Mouse (Mus musculus) left cerebral cortex, postnatal 14 days (tissue): ENCODE data around the gene Raet1e. TPM values are rescaled to one million over a fixed set of nuclear protein-coding genes. Genes with fewer than 3 reads are reported as not detected.
"Not testable (repeated sequence)": the region's sequence is repeated elsewhere in the genome, so short reads cannot be mapped to it uniquely, and the experiment has no call there.

Source experiments
- DNase-seq, 2 experiments: peaks; one replicate each; pipeline ENCODE4 v3.0.0; 2021 to 2022; ENCODE audit warnings: low spot score in 2 of 2, mixed read lengths in 1 of 2
- intact Hi-C: fragments of 180-260 bp; cut with DNase I; formaldehyde crosslinking; loops from one replicate; pipeline ENCODE4 v1.15.1; 2025
- total RNA-seq, 2 experiments: library from RNA; stranded (reverse); gene quantifications; 2 replicates each; pipeline ENCODE4 v1.2.3; 2021

The Raet1e gene
- total RNA-seq, 2 experiments from 2014 or later = not detected

- intact Hi-C loops = loop anchor here (5.0 kb wide), 1 partner anchor 126 kb away; no protein-coding TSS in a partner anchor
- DNase-seq = not testable (repeated sequence)
Measured at GRCm38 (mm10) chr10:22163279-22163678, 4.9 kb downstream of the Raet1e start.

GRCm38 (mm10) chr10:22163705-22164583 lies 5.6 kb downstream of the Raet1e start:
- intact Hi-C loops = loop anchor here (5.0 kb wide), 1 partner anchor 127 kb away; no protein-coding TSS in a partner anchor
- peak; percentile 61 to 78 for DNase-seq

GRCm38 (mm10) chr10:22165328-22166003 lies 7.1 kb downstream of the Raet1e start:
- intact Hi-C loops, DNase-seq: not testable (repeated sequence)

- DNase-seq, intact Hi-C loops: not testable (repeated sequence)
Measured at GRCm38 (mm10) chr10:22166025-22166424, 7.7 kb downstream of the Raet1e start.

DNA sequence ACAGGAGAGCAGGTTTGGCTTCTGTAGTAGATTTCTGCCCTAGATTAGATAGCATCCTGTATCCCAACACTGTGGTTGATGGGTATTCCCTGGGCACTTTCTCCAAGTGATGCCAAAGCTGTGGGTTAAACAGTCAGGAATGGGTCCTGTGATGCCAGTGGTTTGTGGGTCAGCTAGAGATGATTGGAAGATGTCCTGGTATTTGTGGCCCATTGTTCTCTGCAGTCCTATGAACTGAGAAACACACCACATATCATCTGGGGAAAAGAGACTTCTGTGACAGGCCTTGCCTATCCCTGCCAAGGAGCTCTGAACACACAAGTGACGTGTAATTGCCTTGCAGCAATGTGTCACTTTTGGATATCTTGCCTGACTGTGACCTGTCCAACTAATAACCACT lies 8.7 kb downstream of the Raet1e start:
- intact Hi-C loops, DNase-seq: not testable (repeated sequence)

- intact Hi-C loops, DNase-seq: not testable (repeated sequence)
Measured at GRCm38 (mm10) chr10:22169116-22169515, 10.7 kb downstream of the Raet1e start.

DNA sequence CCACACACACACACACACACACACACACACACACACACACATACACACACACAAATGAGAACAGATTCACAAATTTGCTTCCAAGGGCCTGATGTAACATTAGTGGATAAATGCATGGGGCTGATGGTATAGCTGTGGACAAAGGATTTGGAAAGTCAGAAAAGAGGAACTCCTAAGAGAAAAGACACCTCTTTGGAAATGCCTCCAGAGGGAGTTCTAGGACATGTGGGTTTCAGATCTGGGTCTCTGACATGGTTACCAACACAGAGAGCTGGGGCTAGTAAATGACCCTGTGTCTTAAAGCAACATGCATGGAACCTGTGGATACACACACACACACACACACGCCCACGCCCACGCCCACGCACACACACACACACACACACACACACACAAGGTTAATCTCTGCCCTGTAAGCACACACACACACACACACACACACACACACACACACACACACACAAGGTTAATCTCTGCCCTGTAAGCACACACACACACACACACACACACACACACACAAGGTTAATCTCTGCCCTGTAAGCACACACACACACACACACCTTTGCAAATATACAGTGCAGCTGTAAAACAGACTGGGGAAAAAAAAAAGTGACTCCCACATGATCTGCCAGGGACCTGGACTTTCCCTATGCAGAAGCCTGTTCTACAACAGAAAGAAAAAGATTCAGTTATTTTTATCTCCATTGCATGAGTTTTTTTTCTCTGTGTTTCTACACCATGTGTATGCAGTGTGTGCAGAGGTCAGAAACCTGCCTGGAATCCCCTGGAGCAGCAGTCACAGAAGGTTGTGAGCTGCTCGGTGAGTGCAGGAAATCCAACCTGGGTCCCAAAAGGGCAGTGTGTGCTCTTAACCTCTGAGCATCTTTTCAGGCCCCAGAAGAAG lies 14.3 kb downstream of the Raet1e start:
- DNase-seq, intact Hi-C loops: not testable (repeated sequence)

GRCm38 (mm10) chr10:22173335-22174189 lies 15.2 kb downstream of the Raet1e start:
- DNase-seq, intact Hi-C loops: not testable (repeated sequence)

DNA sequence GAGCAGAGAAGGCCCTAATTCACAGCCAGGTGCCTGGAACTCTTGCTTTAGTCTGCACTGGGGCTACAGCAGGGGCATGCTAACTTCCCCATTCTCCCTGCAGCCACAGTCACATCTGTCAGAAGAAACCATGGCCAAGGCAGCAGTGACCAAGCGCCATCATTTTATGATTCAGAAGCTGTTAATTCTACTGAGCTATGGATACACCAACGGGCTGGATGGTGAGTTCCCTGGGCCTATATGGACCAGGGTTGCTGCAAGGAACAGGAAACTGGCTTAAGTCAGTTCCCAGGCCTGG lies 15.8 kb downstream of the Raet1e start:
- DNase-seq, intact Hi-C loops: not testable (repeated sequence)

GRCm38 (mm10) chr10:22176515-22176914 lies 18.1 kb downstream of the Raet1e start:
- intact Hi-C loops, DNase-seq: not testable (repeated sequence)

DNA sequence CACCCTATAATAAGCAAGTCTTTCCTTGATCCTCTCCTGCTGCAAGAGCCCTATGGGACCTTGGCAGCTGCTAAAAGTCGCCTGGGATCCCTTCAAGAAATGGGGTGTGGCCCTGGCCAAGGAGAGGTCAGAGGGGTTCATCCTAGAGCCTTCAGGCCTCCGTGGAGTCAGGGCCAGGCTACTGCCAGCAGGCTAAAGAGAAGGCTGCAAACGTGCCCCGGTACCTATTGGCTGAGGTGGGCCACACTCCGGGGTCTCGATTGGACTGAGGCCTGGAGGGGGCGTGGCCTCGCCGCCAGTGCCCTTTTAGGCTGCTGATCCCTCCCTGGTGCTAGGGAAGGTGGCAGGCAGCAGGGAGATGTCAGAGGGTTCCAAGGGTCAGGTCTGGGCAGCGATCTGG lies 32.7 kb downstream of the Raet1e start:
- intact Hi-C loops, DNase-seq: not testable (repeated sequence)

DNA sequence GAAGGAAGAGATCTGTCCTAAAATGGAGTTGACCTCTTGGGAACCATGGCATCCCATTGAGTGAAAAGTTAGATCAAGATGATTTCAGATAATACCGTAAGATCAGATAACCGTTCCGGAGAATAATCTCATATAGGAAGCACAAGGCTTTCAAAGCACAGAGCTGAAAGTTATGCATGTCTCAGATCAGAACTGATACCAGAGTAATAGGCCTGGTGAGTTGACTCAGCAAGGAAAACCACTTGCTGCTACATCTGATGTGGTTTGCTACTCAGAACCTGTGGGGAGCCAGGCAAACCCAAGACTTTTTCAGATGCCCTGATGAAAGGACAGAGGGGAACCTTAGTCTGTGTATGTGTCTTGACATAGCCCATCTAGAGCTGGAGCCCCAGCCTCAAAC lies 43.0 kb downstream of the Raet1e start:
- intact Hi-C loops, DNase-seq: not testable (repeated sequence)

- DNase-seq, intact Hi-C loops: not testable (repeated sequence)
Measured at GRCm38 (mm10) chr10:22202784-22203583, 44.6 kb downstream of the Raet1e start.

DNA sequence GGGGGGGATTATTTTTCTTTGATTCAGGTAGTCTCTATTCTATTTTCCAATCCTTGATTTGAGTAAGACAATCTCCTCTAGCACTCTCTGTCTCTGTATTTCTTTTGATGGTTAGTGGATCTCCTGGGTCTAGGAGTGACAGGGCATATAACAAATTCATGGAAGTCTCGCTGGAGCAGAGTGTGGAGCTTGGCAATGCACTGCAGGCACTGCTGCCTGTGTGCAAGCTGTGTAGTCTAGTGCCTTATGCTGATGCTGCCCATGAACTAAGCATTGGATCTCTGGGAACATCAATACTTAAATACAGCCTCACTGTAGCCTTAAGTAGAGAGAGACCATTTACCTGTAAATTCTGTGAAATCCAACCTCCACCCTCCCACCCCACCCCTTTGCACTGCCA lies 48.1 kb downstream of the Raet1e start:
- DNase-seq, intact Hi-C loops: not testable (repeated sequence)

- intact Hi-C loops = not testable (repeated sequence)
- DNase-seq = peak; percentile 17 to 26
Measured at GRCm38 (mm10) chr10:22212012-22212696, 53.8 kb downstream of the Raet1e start.

DNA sequence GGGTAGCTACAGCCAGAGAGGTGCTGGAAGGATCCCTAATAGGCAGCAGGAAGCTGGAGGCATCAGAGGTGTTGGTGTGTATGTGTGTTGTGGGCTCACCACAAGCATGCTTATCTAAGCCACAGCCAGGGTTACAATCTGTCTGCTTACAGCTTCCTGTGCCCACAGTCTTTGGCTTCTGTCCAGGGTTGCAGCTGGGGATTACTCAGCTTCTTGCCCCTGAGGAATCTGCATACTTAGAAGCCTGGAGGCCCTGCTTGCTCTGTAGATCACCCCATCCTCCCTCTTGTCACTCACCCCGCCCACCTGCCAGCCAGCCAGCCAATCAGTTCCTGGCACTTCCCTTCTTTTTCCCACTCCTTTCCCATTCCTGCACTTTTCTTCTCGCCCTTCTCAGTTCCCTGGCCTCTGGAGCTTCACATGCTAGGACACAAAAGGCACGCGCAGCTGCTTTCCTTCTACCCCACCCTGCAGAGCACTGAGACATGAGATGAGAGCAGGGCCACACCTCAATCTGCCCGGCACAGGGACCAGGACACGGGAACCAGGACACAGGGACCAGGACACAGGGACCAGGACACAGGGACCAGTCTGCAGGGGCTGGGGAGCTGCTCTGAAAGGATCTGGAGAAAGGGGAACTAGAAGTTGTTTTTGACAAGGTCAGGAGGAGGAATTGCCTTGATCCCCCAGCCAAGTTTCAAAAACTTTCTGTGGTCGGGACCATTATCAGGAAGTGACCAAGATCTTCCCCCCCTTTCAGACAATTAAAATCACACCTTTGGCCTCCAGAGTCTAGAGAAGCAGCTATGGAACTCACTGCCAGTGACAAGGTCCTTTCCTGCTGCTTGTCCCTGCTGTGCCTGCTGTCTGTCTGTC lies 65.3 kb downstream of the Raet1e start:
- DNase-seq = peak in 1 of 2 experiments; percentile 13
- intact Hi-C loops = not testable (repeated sequence)
